In genomic region chr15:80417066-80417465, GRCm38 (mm10) we compare ENCODE assay signal across 14 mouse cellular contexts.
"Had no signal": no experiment of that assay in that cellular context is flagged by ENCODE, and none has a peak within 500 bp of the region (broad histone marks: within the 10 kb centered on the region; RNA-seq: fewer than 3 reads in every experiment).

No protein-coding gene starts in this region.

- H3K4me3 ChIP-seq: layer of hippocampus, adult 2 months; limb, embryonic 12.5 days; liver, embryonic 13.5 days; midbrain, embryonic 10.5 days; neural tube, embryonic 13.5 days had no signal

- H3K4me1 ChIP-seq: liver, embryonic 13.5 days; midbrain, embryonic 10.5 days had no signal

- H3K36me3 ChIP-seq: limb, embryonic 12.5 days; liver, embryonic 13.5 days; midbrain, embryonic 10.5 days; neural tube, embryonic 13.5 days had no signal

- H3K9me3 ChIP-seq: limb, embryonic 12.5 days; liver, embryonic 13.5 days; midbrain, embryonic 10.5 days; neural tube, embryonic 13.5 days had no signal

- DNase-seq: kidney, adult 9 months; kidney, postnatal 10 days; kidney, postnatal 4 days; liver; liver, embryonic 13.5 days; liver, postnatal 0 days; midbrain, embryonic 14.5 days; right cerebral cortex, adult 18-20 months; thymus, postnatal 36 days had no signal

- H3K27ac ChIP-seq: layer of hippocampus, adult 2 months; limb, embryonic 12.5 days; liver, embryonic 13.5 days; midbrain, embryonic 10.5 days; neural tube, embryonic 13.5 days; stomach, postnatal 0 days had no signal

- ATAC-seq: liver, postnatal 0 days had no signal

- H3K4me2 ChIP-seq: limb, embryonic 12.5 days; liver, embryonic 13.5 days; neural tube, embryonic 13.5 days had no signal

- H3K9ac ChIP-seq: limb, embryonic 12.5 days; liver, embryonic 13.5 days; liver, postnatal 0 days; neural tube, embryonic 13.5 days had no signal

- H3K27me3 ChIP-seq: limb, embryonic 12.5 days; liver, embryonic 13.5 days; neural tube, embryonic 13.5 days had no signal
